Mouse (Mus musculus): Measurements from ENCODE around the gene Foxj1.

DNA sequence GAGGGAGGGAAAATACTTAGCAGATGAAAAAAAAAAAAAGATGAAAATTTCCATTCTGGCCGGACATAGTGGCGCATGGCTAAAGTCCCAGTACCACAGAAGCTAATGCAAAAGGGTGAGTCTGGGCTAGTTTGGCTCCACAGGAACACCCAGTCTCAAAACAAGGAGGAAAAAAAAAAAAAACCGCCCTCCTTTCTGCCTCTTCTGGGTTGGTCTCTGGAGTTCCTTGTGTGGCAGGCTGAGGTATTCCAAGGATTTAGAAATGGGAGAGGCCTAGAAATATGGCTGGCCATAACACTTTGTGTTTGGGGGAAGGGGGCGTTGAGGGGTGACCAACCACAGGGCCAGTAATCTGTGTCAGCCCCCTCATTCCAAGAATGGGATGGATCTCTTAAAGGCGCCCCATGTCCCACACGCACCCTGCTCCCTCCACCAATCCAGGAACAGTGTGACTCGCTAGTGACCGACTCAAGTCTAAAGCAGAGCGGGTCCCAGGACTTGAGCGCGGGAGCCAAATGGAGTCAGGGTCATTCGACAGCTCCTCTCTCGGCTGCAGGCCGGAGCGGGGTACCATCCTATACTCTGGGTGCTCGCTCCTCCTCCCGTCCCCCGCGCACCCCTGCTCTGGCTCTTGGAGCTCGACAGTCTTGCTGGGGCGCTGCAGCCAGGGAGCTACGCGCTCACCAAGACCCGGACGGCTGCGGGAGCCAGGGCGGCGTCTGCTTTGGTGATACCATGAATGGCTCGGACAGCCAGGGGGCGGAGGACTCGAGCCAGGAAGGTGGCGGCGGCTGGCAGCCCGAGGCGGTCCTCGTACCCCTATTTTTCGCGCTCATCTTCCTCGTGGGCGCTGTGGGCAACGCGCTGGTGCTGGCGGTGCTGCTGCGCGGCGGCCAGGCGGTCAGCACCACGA lies 54.2 kb downstream of the Foxj1 start, which contains the start of gene Galr2:
- no peak for TF ChIP-seq CTCF (IDR thresholded peaks at IDR 0.05; ENCODE audit: low read depth, low read length)
- TF ChIP-seq TAL1 (conservative IDR thresholded peaks at IDR 0.05; ENCODE audit: low read depth, low read length), result no peak
- TF ChIP-seq GATA1 (IDR thresholded peaks at IDR 0.05; ENCODE audit: borderline replicate concordance, low read length), result no peak

Data from G1E (cell line).